Mouse (Mus musculus): ENCODE measurements around the gene Dad1. TPM values are rescaled to one million over a fixed set of nuclear protein-coding genes. Genes with fewer than 3 reads are reported as not detected.

Gene Dad1
- total RNA-seq (2023): 147 TPM

GRCm38 (mm10) chr14:54253741-54254291 is at the start of gene Dad1, which contains the start of gene Abhd4:
Gene Dad1 (minus strand): TSS chr14:54254104.
Gene Abhd4 (plus strand): TSS chr14:54254188.

GRCm38 (mm10) chr14:54284839-54285238 is 30.9 kb upstream of the Dad1 start, which contains the start of gene Olfr49:
Gene Olfr49 (minus strand): TSS chr14:54284939.

Other genes starting within 250 kb of the Dad1 start
- 5.3 TPM for gene Abhd4, start 84 bp upstream of the Dad1 start, total RNA-seq (2023)
- gene Olfr49, start 30.8 kb upstream of the Dad1 start, total RNA-seq (2023): not detected
- gene Oxa1l, start 106.7 kb upstream of the Dad1 start, total RNA-seq (2023): 58.5 TPM
- gene Slc7a7, start 163.7 kb upstream of the Dad1 start, total RNA-seq (2023): 2.6 TPM
- gene Mrpl52, start 172.8 kb upstream of the Dad1 start, total RNA-seq (2023): 73.4 TPM
- not detected for gene Mmp14, start 177.5 kb upstream of the Dad1 start, total RNA-seq (2023)
- gene Lrp10, start 210.0 kb upstream of the Dad1 start, total RNA-seq (2023): 100 TPM
- 0.89 TPM for gene Rem2, start 222.0 kb upstream of the Dad1 start, total RNA-seq (2023)

Measured in CD8-positive naive resting alpha-beta T cell, adult 57 days (primary cell).